Mouse (Mus musculus): ENCODE results near the gene Gm37240. TPM values are rescaled to one million over a fixed set of nuclear protein-coding genes. Genes with fewer than 3 reads are reported as not detected.

The Gm37240 gene
- polyA plus RNA-seq, 1 experiment: 0.26 TPM

GRCm38 (mm10) chr3:85021816-85022215 is 865.5 kb downstream of the Gm37240 start:
- no peak for DNase-seq (ENCODE audit: extremely low spot score in 1 of 2, low spot score in 1 of 2)

GRCm38 (mm10) chr3:85020137-85020536 is 867.2 kb downstream of the Gm37240 start:
- DNase-seq (ENCODE audit: extremely low spot score in 1 of 2, low spot score in 1 of 2): peak; percentile 80 to 83

GRCm38 (mm10) chr3:85015667-85016066 is 871.7 kb downstream of the Gm37240 start:
- DNase-seq (ENCODE audit: extremely low spot score in 1 of 2, low spot score in 1 of 2): peak; percentile 77 to 78

- no peak for DNase-seq (ENCODE audit: extremely low spot score in 1 of 2, low spot score in 1 of 2)
Observed at GRCm38 (mm10) chr3:85012889-85013288, 874.4 kb downstream of the Gm37240 start.

GRCm38 (mm10) chr3:85005257-85005656 is 882.1 kb downstream of the Gm37240 start:
- DNase-seq (ENCODE audit: extremely low spot score in 1 of 2, low spot score in 1 of 2): no peak

GRCm38 (mm10) chr3:84988880-84989279 is 898.4 kb downstream of the Gm37240 start:
- DNase-seq (ENCODE audit: extremely low spot score in 1 of 2, low spot score in 1 of 2): no peak

GRCm38 (mm10) chr3:84985121-84985625 is 902.1 kb downstream of the Gm37240 start:
- peak; percentile 77 to 80 for DNase-seq (ENCODE audit: extremely low spot score in 1 of 2, low spot score in 1 of 2)

GRCm38 (mm10) chr3:84982688-84983087 is 904.6 kb downstream of the Gm37240 start:
- no peak for DNase-seq (ENCODE audit: extremely low spot score in 1 of 2, low spot score in 1 of 2)

- no peak for DNase-seq (ENCODE audit: extremely low spot score in 1 of 2, low spot score in 1 of 2)
Observed at GRCm38 (mm10) chr3:84980158-84980557, 907.2 kb downstream of the Gm37240 start.

- no peak for DNase-seq (ENCODE audit: extremely low spot score in 1 of 2, low spot score in 1 of 2)
Observed at GRCm38 (mm10) chr3:84978676-84979075, 908.6 kb downstream of the Gm37240 start.

- no peak for DNase-seq (ENCODE audit: extremely low spot score in 1 of 2, low spot score in 1 of 2)
Observed at GRCm38 (mm10) chr3:84974193-84974592, 913.1 kb downstream of the Gm37240 start.

- DNase-seq (ENCODE audit: extremely low spot score in 1 of 2, low spot score in 1 of 2): no peak
Observed at GRCm38 (mm10) chr3:84972881-84973280, 914.4 kb downstream of the Gm37240 start.

- no peak for DNase-seq (ENCODE audit: extremely low spot score in 1 of 2, low spot score in 1 of 2)
Observed at GRCm38 (mm10) chr3:84971561-84971960, 915.8 kb downstream of the Gm37240 start.

- no peak for DNase-seq (ENCODE audit: extremely low spot score in 1 of 2, low spot score in 1 of 2)
Observed at GRCm38 (mm10) chr3:84967364-84967763, 920.0 kb downstream of the Gm37240 start.

GRCm38 (mm10) chr3:84965156-84965555 is 922.2 kb downstream of the Gm37240 start:
- no peak for DNase-seq (ENCODE audit: extremely low spot score in 1 of 2, low spot score in 1 of 2)

GRCm38 (mm10) chr3:84955857-84956256 is 931.5 kb downstream of the Gm37240 start:
- DNase-seq (ENCODE audit: extremely low spot score in 1 of 2, low spot score in 1 of 2): no peak

GRCm38 (mm10) chr3:84955011-84955775 is 932.1 kb downstream of the Gm37240 start:
- DNase-seq (ENCODE audit: extremely low spot score in 1 of 2, low spot score in 1 of 2): no peak

GRCm38 (mm10) chr3:84952585-84953187 is 934.6 kb downstream of the Gm37240 start:
- DNase-seq (ENCODE audit: extremely low spot score in 1 of 2, low spot score in 1 of 2): no peak

GRCm38 (mm10) chr3:84952135-84952534 is 935.2 kb downstream of the Gm37240 start:
- DNase-seq (ENCODE audit: extremely low spot score in 1 of 2, low spot score in 1 of 2): peak; percentile 74 to 87

- no peak for DNase-seq (ENCODE audit: extremely low spot score in 1 of 2, low spot score in 1 of 2)
Observed at GRCm38 (mm10) chr3:84951698-84952097, 935.6 kb downstream of the Gm37240 start.

GRCm38 (mm10) chr3:84949387-84949786 is 937.9 kb downstream of the Gm37240 start:
- DNase-seq (ENCODE audit: extremely low spot score in 1 of 2, low spot score in 1 of 2): no peak

GRCm38 (mm10) chr3:84946381-84946780 is 940.9 kb downstream of the Gm37240 start:
- DNase-seq (ENCODE audit: extremely low spot score in 1 of 2, low spot score in 1 of 2): no peak

Measured in frontal cortex, adult 2 months (tissue).